Mouse (Mus musculus) bone marrow, adult 2 months (tissue): ENCODE results near the gene Tmco1.

ENCODE experiments used
- CTCF ChIP-seq: fragments of 200-500 bp; IDR thresholded peaks from 2 replicates; pipeline ENCODE4 v1.5.1; 2011; ENCODE audit warnings: low read length, control low read depth; ENCODE audit not compliant: control insufficient read depth, insufficient read depth
- POLR2A ChIP-seq: fragments of 200-500 bp; IDR thresholded peaks from 2 replicates; pipeline ENCODE4 v1.6.1; 2011; ENCODE audit warnings: low read depth, mild to moderate bottlenecking, control low read depth, low read length, borderline replicate concordance; ENCODE audit not compliant: control insufficient read depth

DNA sequence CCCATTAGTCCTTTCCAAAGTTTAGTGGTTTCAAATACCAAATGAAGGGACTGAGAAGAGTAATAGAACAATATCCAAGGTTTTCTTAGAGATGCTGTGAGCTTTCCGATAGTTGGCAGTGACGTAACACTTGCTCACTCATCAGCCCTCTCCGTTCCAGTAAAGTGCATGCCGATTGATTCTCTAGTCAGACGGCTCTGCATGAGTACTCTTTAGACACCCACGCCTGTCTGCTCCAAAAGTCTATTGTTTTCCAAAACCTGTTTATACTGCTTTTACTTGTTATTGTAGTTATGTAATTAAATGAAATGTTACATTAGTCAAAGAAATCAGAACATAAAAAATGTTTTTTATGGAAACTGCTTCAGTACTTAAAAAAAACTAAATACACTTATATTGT lies 20.6 kb downstream of the Tmco1 start:
- TF ChIP-seq CTCF: no peak
- TF ChIP-seq POLR2A: no peak
